Mouse (Mus musculus): Measurements from ENCODE around the gene Slc25a26.
A peak's percentile ranks its signal among the peaks of the same experiment; 100 is the strongest.

The Slc25a26 gene

GRCm38 (mm10) chr6:94601811-94602210 is 101.7 kb downstream of the Slc25a26 start:
- no peak for DNase-seq

GRCm38 (mm10) chr6:94604072-94604471 is 103.9 kb downstream of the Slc25a26 start:
- no peak for DNase-seq

DNA sequence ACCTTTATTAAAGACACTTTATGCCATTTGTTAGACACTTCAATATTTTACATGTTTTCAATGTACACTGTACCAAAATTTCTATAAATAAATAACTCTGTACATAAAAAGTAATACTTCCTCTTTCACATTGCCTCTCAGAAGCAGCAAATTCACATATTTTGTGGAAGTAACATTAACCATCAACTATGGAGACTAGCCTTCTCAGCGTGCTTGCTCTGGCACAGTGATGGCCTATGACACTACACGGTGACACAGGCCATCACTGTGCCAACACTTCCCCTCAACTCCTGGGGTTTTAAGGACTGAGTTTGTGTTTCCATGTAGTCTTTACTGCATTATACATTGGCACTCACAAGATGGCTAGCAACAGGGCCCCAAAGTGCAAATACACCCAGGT is 104.4 kb downstream of the Slc25a26 start:
- DNase-seq, result no peak

GRCm38 (mm10) chr6:94613235-94613895 is 113.2 kb downstream of the Slc25a26 start:
- DNase-seq, result no peak

DNA sequence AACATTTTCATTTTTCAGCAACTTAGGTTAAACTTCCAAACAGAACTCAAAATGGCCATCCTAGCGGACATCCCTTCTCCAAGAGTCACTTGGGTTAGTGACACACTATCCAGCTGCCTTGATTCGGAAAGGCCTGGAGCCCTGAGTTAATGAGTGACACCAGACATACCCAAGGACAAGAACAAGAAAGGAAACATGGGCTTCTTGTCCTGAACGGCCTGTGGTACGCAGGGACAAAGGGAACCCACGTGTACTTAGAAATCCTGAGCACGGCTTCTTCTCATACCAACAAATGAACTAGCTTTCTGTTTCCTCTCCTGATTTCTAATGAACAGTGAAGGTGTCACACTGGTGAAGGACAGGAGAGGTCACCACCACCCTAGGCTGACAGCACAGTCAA is 114.2 kb downstream of the Slc25a26 start:
- no peak for DNase-seq

DNA sequence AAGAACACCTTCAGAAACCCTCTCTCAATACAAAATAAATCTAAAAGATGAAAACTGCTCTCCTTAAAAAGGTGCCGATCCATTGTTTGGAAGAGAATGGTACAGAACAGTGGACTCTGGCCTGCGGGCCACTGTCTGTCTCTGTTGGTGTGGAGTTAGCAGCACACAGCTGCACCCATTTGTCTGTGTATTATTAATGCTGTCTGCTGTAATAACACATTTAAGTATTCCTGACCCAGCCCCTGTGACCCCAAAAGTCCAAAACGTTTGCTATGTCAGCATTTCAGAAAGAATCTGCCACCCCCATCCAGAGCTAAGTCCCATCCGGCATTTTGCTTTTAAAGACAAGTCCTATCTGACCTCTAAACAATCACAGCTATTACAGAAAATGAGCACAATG is 115.8 kb downstream of the Slc25a26 start:
- no peak for DNase-seq

DNA sequence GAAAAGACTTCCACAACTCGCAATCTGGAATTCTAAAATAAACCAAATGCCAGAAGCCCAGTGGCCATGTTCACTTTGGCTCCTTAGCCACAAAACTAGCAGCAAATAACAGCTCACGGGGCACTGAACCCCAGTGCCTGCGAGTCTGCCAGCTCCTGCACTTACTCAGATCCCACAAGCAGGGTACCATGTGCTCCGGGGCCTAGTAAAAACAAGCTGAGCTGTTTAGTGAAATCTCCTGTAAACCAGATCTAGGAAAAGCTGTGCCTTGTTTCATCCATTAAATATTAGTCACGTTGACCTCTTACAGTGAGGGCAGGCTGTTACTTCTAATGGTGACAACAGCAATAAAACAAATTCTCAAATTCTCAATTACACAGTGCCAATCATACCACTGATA is 118.5 kb downstream of the Slc25a26 start:
- no peak for DNase-seq

DNA sequence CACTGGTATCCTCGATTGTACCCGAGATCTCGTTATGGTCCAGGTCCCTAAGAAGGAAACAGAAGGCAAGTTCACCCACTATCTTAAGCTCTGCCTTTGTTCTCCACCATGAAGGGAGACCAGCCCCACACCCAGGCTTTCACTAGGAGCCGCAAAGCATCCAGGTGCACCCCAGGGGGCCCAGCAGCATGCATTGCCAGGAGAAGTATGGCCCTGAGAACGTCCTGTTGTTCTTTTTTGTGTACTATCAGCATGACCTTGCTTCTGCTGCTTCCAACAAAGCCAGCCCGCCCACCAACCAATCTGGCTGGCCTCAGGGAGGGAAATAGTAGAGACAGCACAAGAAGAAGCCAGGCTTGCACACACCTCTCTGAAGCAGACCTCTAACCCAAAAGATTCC is 120.2 kb downstream of the Slc25a26 start:
- DNase-seq, result no peak

DNA sequence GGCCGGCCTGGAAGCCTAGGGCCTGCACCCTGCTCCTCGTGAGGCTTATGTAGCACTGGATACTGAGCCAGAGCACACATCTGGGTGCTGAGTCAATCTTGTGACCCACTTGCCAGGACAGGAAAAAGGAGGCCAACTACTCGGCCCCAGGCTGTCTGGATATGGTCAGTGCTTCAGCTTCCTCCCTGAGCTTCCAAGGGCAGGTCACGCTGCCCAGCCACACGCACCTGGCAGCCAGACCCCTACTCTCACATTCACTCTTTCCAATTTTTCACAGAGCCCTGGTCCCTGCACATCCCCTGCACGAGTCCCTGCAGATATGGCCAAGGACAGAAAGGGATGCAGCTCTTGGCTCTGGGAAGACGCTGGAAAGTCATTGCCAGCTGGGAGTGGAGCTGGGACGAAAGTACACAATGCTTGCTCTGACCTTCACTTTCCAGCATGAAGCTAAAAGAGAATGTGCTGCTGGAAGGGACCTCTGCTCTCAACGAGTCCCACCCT is 120.7 kb downstream of the Slc25a26 start:
- no peak for DNase-seq

DNA sequence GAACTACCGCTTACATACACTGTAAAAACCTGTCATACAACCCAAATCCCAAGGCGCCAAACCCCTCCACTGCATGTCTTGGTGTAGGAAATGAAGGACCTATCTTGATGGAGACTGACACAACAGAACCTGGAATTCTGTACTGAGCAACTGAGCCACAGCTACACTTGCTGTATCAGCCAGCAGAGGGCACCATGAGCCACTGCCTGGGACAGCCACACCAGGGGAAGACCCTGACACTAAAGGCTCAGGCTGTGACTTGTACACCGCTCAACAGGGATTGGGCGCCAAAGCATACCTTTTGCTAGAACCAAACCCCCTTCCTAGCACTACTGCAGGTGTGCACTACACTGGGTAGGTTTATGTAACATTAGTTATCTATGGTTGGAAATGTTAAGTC is 122.9 kb downstream of the Slc25a26 start:
- DNase-seq, result peak; percentile 67

- DNase-seq, result no peak
Measured at GRCm38 (mm10) chr6:94624543-94624942, 124.4 kb downstream of the Slc25a26 start.

- no peak for DNase-seq
Measured at GRCm38 (mm10) chr6:94625896-94626295, 125.8 kb downstream of the Slc25a26 start.

GRCm38 (mm10) chr6:94626807-94627206 is 126.7 kb downstream of the Slc25a26 start:
- DNase-seq, result peak; percentile 43

- no peak for DNase-seq
Measured at GRCm38 (mm10) chr6:94627714-94628595, 127.8 kb downstream of the Slc25a26 start.

DNA sequence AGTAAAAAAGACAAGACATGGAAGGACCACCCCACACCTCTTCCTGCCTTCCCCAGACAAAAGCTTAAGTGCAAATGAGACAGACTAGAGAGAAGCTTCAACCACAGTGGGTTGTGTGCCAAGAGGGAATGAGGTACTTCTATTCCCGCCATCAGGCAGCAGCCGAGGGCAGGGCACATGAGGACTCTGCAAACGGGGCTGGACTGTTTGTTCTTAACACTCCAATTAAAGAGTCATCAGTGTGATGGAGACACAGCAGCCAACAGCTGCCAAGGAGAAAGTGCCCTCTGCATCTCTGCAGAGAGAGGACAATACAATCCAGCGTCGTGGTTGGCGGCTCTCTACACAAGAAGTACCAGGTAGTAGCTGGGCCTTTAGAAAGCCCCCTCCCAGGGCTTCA is 128.7 kb downstream of the Slc25a26 start:
- DNase-seq, result no peak

DNA sequence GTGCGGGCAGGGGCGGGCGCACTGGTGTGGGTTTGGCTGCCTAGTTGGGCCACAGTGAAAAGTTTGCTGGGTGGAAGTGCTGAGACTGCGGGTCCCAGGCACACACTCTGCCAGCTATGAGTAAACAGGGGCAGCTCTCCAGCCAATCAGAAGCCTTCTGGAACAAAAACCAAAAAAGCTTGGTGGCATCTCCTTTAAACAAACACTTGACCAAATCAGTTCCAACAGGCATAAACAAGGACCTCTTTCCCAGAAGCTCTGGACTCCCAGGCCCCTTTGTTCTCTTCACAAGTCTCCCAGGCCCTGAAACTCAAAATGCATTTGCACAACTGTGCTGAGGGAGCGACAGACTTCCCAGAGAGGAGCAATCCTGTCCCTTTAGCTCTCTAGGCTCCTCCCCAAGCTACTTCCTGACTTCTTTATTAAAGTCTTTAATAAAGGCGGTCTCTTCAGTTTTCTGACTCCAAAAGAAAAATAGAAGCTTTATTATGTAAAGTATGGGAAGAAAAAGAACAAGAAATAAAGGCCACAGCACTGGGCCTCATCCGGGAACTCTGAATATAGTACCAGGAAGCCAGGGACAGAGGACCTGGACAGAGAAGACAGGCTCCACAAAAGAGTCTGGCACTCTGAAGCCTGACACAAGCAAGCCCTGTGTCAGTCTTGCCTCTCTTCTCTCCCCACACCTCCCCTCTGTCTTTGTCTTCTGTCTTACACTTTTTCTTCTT is 131.1 kb downstream of the Slc25a26 start:
- DNase-seq, result no peak

GRCm38 (mm10) chr6:94631779-94632082 is 131.6 kb downstream of the Slc25a26 start:
- DNase-seq, result no peak

DNA sequence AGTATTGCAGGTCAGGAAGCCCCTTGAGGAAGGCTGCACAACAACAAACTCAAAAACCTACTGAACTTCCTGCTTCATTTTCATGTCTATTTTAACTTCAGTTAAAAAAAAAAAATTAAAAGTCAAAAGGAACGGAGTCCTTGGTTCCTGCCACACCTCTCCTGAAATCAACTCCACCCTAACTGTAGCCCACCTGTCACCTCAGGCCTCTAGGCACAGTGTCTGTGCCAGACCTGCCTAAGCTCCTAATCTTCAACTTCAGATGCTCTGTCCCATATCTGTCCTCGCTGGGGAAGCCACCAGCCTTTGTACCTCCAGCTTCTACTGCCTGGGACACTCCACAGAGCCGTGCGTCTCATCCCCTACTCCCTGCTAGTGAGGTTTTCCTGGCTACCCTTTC is 134.1 kb downstream of the Slc25a26 start:
- no peak for DNase-seq

- DNase-seq, result no peak
Measured at GRCm38 (mm10) chr6:94634710-94635109, 134.6 kb downstream of the Slc25a26 start.

DNA sequence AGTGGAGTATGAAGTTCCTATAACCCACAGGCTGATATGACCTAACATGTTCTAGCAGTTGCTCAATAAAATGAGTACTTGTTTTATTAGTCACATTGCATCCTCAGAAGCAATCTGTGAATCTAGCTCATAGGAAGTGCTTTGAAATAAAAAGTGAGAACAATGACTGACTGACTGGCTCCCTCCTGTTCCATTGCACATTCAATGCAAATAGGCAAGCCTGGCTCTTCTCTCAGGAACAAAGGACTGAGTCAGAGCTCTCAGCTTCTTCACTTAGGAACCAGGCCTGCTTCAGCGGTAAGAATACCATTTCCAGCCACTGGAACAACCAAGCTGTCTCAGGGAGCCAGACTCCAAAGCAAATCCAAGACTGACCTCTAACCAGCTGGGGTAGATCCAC is 135.2 kb downstream of the Slc25a26 start:
- no peak for DNase-seq

- no peak for DNase-seq
Measured at GRCm38 (mm10) chr6:94637024-94637434, 136.9 kb downstream of the Slc25a26 start.

GRCm38 (mm10) chr6:94640297-94640696 is 140.2 kb downstream of the Slc25a26 start:
- DNase-seq, result peak; percentile 67

DNA sequence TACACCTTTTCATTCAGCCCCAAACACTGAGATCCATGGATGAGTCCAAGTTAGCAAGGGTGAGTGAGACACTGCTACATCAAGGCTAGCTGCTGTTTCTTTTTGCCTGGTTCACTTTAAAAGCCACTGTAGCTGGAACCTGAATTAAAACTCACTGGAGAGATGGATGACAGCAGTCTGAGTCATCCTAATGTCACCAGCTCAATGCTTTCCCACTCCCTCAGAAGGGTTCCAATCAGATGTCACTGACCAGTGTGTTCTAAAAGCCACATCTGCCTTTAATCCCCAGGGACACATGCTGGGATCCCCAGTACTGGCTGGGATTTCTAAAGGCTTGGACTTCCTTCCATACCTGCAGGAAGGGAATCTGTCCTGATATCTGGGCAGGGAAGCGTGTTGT is 141.9 kb downstream of the Slc25a26 start:
- no peak for DNase-seq

DNA sequence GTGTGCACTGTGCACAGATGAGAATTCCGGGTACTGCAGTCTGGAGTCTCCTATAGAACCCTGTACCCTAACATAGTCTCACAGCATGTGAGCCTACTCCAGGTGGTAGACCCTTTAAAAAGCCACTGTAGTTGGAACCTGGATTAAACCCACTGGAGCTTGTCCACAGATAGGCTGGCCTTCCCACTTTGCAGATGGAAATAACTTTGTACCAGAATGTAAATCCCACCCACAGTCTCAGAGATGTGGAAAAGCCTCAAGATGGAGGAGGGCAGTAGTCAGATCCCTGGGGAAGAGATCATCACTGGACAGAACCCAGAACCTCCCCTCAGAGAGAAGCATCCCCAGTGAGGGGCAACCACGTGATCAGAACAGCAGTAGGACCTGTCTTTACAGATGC is 143.9 kb downstream of the Slc25a26 start:
- no peak for DNase-seq
